Mouse (Mus musculus) embryonic facial prominence, embryonic 15.5 days (tissue): ENCODE measurements around the gene Lfng. TPM values are rescaled to one million over a fixed set of nuclear protein-coding genes. Genes with fewer than 3 reads are reported as not detected.

ENCODE experiments used
- ATAC-seq: fragments of 200-750 bp; cut with Nextera tagmentation; 2 replicates; pipeline ENCODE4 v1.8.0; 2017; ENCODE audit warnings: low read depth, moderate TSS enrichment; ENCODE audit not compliant: insufficient number of reproducible peaks, low FRiP score, low TSS enrichment
- H3K27ac ChIP-seq: fragments of 300-500 bp; sonication (generic); replicated peaks from 2 replicates; pipeline ENCODE4 v1.5.1; 2015; ENCODE audit warnings: mild to moderate bottlenecking, inconsistent platforms
- H3K27me3 ChIP-seq: fragments of 300-500 bp; sonication (generic); 2 replicates; pipeline ENCODE4 v1.6.1; 2015; ENCODE audit warnings: inconsistent platforms
- H3K36me3 ChIP-seq: fragments of 300-500 bp; sonication (generic); 2 replicates; pipeline ENCODE4 v1.6.1; 2015; ENCODE audit warnings: mild to moderate bottlenecking, inconsistent platforms
- H3K4me1 ChIP-seq: fragments of 300-500 bp; sonication (generic); 2 replicates; pipeline ENCODE4 v1.6.1; 2015; ENCODE audit warnings: inconsistent platforms
- H3K4me2 ChIP-seq: fragments of 300-500 bp; sonication (generic); replicated peaks from 2 replicates; pipeline ENCODE4 v1.6.1; 2015; ENCODE audit warnings: mild to moderate bottlenecking, inconsistent platforms
- H3K4me3 ChIP-seq: fragments of 300-500 bp; sonication (generic); replicated peaks from 2 replicates; pipeline ENCODE4 v1.5.1; 2015; ENCODE audit warnings: mild to moderate bottlenecking, inconsistent platforms
- H3K9ac ChIP-seq: fragments of 300-500 bp; sonication (generic); 2 replicates; pipeline ENCODE4 v1.6.1; 2015; ENCODE audit warnings: inconsistent platforms
- H3K9me3 ChIP-seq: fragments of 300-500 bp; sonication (generic); replicated peaks from 2 replicates; pipeline ENCODE4 v1.6.1; 2016; ENCODE audit warnings: inconsistent platforms
- WGBS: fragments of 180-500 bp; shearing (Covaris S2); methylation state at CpG from one replicate; pipeline ENCODE4 v1.1.7; 2015; 5-methylcytosine and 5-hydroxymethylcytosine counted together
- polyA plus RNA-seq: library from polyadenylated mRNA; unstranded; fragments of >200 nt; fragmentation: Nextera tagmentation; extraction: Ambion mirVana; gene quantifications from 2 replicates; pipeline ENCODE4 v1.2.1, GENCODE M21; 2015

Lfng gene
- polyA plus RNA-seq, 1 experiment from 2014 or later, result 31.8 TPM

DNA sequence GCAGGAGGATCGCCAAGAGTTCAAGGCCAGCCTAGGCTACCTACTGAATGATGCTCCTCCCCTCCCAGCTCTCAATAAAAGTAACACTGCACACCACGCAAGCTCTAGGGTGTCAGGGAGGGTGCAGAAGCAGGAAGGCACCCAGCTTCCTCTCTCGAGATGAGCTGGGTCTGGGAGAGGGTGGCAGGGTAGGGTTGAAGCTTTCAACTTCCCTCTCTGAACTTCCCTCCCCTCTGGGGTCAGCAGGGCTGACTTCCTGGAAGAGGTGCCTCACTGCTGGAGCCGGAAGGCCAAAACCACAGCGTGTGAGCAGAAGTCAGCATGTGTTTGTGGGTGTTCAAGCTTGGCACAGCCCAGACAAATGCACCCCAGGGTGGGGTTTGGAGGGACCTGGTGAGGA is 10.6 kb downstream of the Lfng start:
- Histone ChIP-seq H3K4me1 (peaks cover 30% of the 10 kb centered on the region), H3K36me3 (peaks cover 36% of the 10 kb centered on the region), H3K27me3 (no peaks in the 10 kb centered on the region), H3K27ac (peak overlapping the region; percentile 3; the same call in 1 of the 2 replicates), H3K4me3 (no peak overlapping the region), H3K9me3 (no peaks in the 10 kb centered on the region), H3K9ac (no peak overlapping the region), H3K4me2 (no peak overlapping the region)
- no peak for ATAC-seq
- WGBS, result 67% methylated on average over 5 of the region's 5 CpGs

DNA sequence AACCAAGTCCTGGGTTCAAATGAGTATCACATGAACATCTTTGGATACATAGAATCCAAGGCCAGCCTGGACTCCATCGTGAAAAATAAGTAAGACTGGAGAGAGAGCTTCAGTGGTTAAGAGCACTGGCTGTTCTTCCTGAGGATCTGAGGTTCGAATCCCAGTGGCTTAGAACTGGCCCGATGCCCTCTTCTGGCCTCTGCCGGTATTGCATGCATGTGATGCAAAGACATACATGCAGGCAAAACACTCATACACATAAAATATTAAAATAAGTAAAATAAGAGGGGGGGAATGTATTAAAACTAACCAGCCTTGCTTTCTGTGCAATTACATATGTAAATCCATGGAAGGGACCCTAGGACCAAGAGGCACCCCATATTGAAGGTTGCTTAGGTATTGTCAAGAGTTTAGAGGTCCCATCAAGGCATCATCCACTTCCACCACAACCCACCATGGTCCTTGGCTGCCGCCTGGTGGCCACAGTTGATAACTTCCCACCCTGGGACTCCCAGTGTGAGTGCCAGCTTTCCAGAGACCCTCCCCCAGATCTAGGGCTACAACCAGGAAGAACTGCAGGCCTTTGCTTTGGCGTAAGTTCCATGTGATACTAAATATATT is 12.1 kb downstream of the Lfng start:
- Histone ChIP-seq H3K4me1 (peaks cover 30% of the 10 kb centered on the region), H3K4me2 (no peak overlapping the region), H3K9me3 (no peaks in the 10 kb centered on the region), H3K4me3 (no peak overlapping the region), H3K9ac (no peak overlapping the region), H3K36me3 (peaks cover 37% of the 10 kb centered on the region), H3K27ac (no peak overlapping the region), H3K27me3 (no peaks in the 10 kb centered on the region)
- WGBS, result 23% methylated on average over 6 of the region's 6 CpGs
- no peak for ATAC-seq

GRCm38 (mm10) chr5:140619895-140620736 is 13.0 kb downstream of the Lfng start:
- Histone ChIP-seq H3K36me3 (peaks cover 37% of the 10 kb centered on the region), H3K9me3 (no peaks in the 10 kb centered on the region), H3K4me1 (peaks cover 30% of the 10 kb centered on the region), H3K9ac (no peak overlapping the region), H3K27me3 (no peaks in the 10 kb centered on the region), H3K27ac (peak overlapping the region; percentile 60; the same call in 1 of the 2 replicates), H3K4me3 (no peak overlapping the region), H3K4me2 (no peak overlapping the region)
- WGBS, result 49% methylated on average over 7 of the region's 7 CpGs
- no peak for ATAC-seq

DNA sequence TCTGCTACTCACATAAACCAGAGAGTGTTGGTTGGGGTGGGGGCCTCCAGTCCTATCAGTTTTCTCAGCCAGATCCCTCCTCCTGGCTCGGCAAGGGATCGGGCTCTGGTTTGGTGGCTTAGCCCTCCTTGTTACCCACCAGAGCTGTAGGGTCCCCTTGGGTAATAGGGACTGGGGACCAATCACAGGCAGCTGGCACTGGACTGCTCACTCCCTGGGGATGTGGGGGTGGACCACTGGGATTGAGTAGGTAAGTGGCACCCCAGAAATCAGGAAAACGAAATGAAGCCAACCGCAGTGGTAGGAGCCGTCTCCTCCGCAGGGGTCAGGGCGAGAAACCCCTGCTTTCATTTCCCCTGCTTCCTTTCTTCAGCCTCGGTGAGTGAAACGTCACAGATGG is 14.0 kb downstream of the Lfng start:
- H3K27me3 ChIP-seq, result no peaks in the 10 kb centered on the region
- H3K9me3 ChIP-seq, result no peaks in the 10 kb centered on the region
- H3K27ac ChIP-seq, result peak overlapping the region; percentile 60
- H3K36me3 ChIP-seq, result peaks cover 42% of the 10 kb centered on the region
- no peak overlapping the region for H3K4me2 ChIP-seq
- H3K4me1 ChIP-seq, result peaks cover 30% of the 10 kb centered on the region
- WGBS, result 59% methylated on average over 9 of the region's 9 CpGs
- no peak for ATAC-seq
- no peak overlapping the region for H3K4me3 ChIP-seq
- H3K9ac ChIP-seq, result no peak overlapping the region

DNA sequence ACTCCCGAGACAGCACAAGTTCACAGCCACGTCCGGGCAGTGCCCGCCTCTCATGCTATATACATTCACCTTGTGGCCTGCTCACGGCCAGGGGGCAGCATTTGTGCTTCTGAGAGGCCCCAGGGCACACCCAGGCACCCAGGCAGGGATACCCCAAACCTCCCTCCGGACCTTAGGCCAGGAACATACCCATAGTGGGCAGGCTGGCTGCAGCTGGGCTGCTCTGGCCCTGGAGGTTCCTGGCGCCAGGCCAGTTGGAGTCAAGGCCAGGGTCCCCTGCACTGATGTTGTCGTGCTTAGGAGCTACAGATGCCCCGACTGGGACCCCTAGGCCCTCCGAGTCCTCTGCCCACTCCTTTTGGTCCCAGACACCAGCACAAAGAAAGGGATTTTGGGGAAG is 14.4 kb downstream of the Lfng start:
- H3K27me3 ChIP-seq, result no peaks in the 10 kb centered on the region
- H3K27ac ChIP-seq, result peak overlapping the region; percentile 60
- H3K9ac ChIP-seq, result no peak overlapping the region; the same call in 1 of the 2 replicates
- WGBS, result 65% methylated on average over 10 of the region's 10 CpGs
- no peak overlapping the region for H3K4me2 ChIP-seq
- H3K36me3 ChIP-seq, result peaks cover 46% of the 10 kb centered on the region
- no peaks in the 10 kb centered on the region for H3K9me3 ChIP-seq
- H3K4me1 ChIP-seq, result peaks cover 26% of the 10 kb centered on the region
- no peak overlapping the region for H3K4me3 ChIP-seq
- no peak for ATAC-seq

DNA sequence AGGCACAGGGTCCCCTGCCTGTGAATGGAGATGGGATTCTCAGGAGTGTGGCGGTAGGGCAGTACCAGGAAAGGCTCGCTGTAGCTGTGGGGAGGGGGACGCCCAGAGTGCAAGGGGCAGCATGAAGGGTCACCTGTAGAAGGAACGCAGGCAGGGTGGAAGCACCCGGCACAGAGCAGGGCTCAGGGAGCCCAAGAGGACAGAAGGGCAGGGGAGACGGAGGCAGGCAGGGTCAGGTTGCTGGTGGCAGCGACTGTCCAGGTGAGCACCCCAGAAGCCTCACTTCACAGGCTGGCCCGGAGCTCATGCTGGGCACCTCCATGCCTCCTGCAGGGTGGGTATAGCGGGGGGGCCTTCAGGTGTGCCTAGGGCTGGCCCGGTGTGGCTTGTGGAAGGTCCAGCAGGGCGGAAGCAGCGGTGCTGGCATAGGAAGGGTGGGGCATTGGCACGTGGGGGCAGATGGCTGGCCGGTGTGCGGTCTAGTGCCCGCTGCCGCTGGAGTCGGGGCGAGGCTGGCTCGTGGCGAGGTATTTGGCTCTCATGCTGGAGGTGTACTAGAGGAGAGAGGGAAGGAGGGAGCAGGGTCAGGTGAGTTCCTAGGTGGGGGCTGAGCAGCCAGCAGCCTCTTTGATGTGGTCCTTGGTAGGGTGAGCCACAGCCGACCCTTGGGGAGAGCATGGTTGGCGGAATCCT is 16.0 kb downstream of the Lfng start:
- H3K4me1 ChIP-seq, result peaks cover 22% of the 10 kb centered on the region
- H3K9me3 ChIP-seq, result no peaks in the 10 kb centered on the region
- H3K27ac ChIP-seq, result no peak overlapping the region
- no peak overlapping the region for H3K9ac ChIP-seq
- H3K4me2 ChIP-seq, result no peak overlapping the region
- peaks cover 62% of the 10 kb centered on the region for H3K36me3 ChIP-seq
- H3K27me3 ChIP-seq, result no peaks in the 10 kb centered on the region
- WGBS, result 95% methylated on average over 22 of the region's 23 CpGs
- H3K4me3 ChIP-seq, result no peak overlapping the region
- ATAC-seq, result no peak

DNA sequence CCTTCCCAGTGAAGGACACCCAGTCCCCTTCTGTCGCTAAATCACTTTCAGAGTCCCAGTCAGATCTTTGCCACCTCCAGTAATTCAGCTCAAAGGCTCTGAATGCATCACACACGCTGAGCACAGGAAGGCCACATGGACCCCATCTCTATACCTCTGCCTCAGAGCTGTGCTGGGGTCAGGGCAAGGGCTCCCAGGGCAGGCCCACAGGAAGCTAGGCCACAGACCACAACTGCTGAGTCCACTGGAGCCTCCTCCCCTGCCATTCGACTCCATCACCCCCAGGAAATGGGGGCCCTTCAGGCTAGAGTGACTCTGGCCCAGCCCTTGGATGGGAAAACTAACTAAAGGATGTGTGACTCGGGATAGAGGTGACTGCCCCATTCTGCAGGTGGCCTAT is 16.7 kb downstream of the Lfng start:
- Histone ChIP-seq H3K4me3 (no peak overlapping the region), H3K36me3 (peaks cover 69% of the 10 kb centered on the region), H3K9ac (no peak overlapping the region), H3K9me3 (no peaks in the 10 kb centered on the region), H3K4me1 (peaks cover 22% of the 10 kb centered on the region), H3K27ac (no peak overlapping the region), H3K27me3 (no peaks in the 10 kb centered on the region), H3K4me2 (no peak overlapping the region)
- no peak for ATAC-seq
- WGBS, result 66% methylated on average over 4 of the region's 4 CpGs

GRCm38 (mm10) chr5:140624238-140624637 is 17.1 kb downstream of the Lfng start:
- Histone ChIP-seq H3K27ac (no peak overlapping the region), H3K4me1 (peaks cover 22% of the 10 kb centered on the region), H3K9ac (no peak overlapping the region), H3K27me3 (no peaks in the 10 kb centered on the region), H3K4me2 (no peak overlapping the region), H3K36me3 (peaks cover 73% of the 10 kb centered on the region), H3K9me3 (no peaks in the 10 kb centered on the region), H3K4me3 (no peak overlapping the region)
- no peak for ATAC-seq
- 91% methylated on average over 5 of the region's 5 CpGs for WGBS

- H3K9me3 ChIP-seq, result no peaks in the 10 kb centered on the region
- 91% methylated on average over 13 of the region's 13 CpGs for WGBS
- H3K4me1 ChIP-seq, result peaks cover 20% of the 10 kb centered on the region
- ATAC-seq, result no peak
- H3K27ac ChIP-seq, result no peak overlapping the region
- H3K4me2 ChIP-seq, result no peak overlapping the region
- no peak overlapping the region for H3K9ac ChIP-seq
- H3K36me3 ChIP-seq, result peaks cover 81% of the 10 kb centered on the region
- no peaks in the 10 kb centered on the region for H3K27me3 ChIP-seq
- H3K4me3 ChIP-seq, result no peak overlapping the region
Observed at GRCm38 (mm10) chr5:140624961-140625360, 17.8 kb downstream of the Lfng start.

GRCm38 (mm10) chr5:140627580-140627979 is 20.5 kb downstream of the Lfng start:
- no peak overlapping the region for H3K4me2 ChIP-seq
- peaks cover 92% of the 10 kb centered on the region for H3K36me3 ChIP-seq
- no peaks in the 10 kb centered on the region for H3K4me1 ChIP-seq
- 92% methylated on average over 5 of the region's 5 CpGs for WGBS
- H3K27me3 ChIP-seq, result no peaks in the 10 kb centered on the region
- H3K9ac ChIP-seq, result no peak overlapping the region
- H3K9me3 ChIP-seq, result no peaks in the 10 kb centered on the region
- no peak overlapping the region for H3K27ac ChIP-seq
- no peak overlapping the region for H3K4me3 ChIP-seq
- no peak for ATAC-seq

- no peak for ATAC-seq
- Histone ChIP-seq H3K4me3 (no peak overlapping the region), H3K9me3 (no peaks in the 10 kb centered on the region), H3K36me3 (peaks cover 92% of the 10 kb centered on the region), H3K9ac (no peak overlapping the region), H3K27ac (no peak overlapping the region), H3K4me2 (no peak overlapping the region), H3K4me1 (no peaks in the 10 kb centered on the region), H3K27me3 (no peaks in the 10 kb centered on the region)
- WGBS, result 93% methylated on average over 9 of the region's 9 CpGs
Observed at GRCm38 (mm10) chr5:140628995-140629394, 21.9 kb downstream of the Lfng start.
